Mouse (Mus musculus) heart, embryonic 16.5 days (tissue): ENCODE measurements around the gene Lamtor4. TPM values are rescaled to one million over a fixed set of nuclear protein-coding genes. Genes with fewer than 3 reads are reported as not detected.
A peak's percentile ranks its signal among the peaks of the same experiment; 100 is the strongest.
"Not testable (repeated sequence)": the region's sequence is repeated elsewhere in the genome, so short reads cannot be mapped to it uniquely, and the experiment has no call there.

ENCODE experiments used
- ATAC-seq: fragments of 200-750 bp; cut with Nextera tagmentation; replicated peaks from 2 replicates; pipeline ENCODE4 v1.8.0; 2017; ENCODE audit warnings: moderate number of reproducible peaks; ENCODE audit not compliant: insufficient read depth, low FRiP score; ENCODE audit errors: extremely low read depth
- H3K27ac ChIP-seq: fragments of 300-500 bp; sonication (generic); 2 replicates; pipeline ENCODE4 v1.5.1; 2014; ENCODE audit warnings: mild to moderate bottlenecking, low read length, control low read depth, moderate library complexity
- H3K27me3 ChIP-seq: fragments of 300-500 bp; sonication (generic); 2 replicates; pipeline ENCODE4 v1.6.1; 2014; ENCODE audit warnings: low read length, mixed read lengths; ENCODE audit not compliant: control insufficient read depth, insufficient read depth
- H3K36me3 ChIP-seq: fragments of 300-500 bp; sonication (generic); 2 replicates; pipeline ENCODE4 v1.6.1; 2014; ENCODE audit not compliant: control insufficient read depth, insufficient read depth
- H3K4me1 ChIP-seq: fragments of 300-500 bp; sonication (generic); 2 replicates; pipeline ENCODE4 v1.6.1; 2014; ENCODE audit warnings: low read length, mixed read lengths; ENCODE audit not compliant: control insufficient read depth, insufficient read depth
- H3K4me2 ChIP-seq: fragments of 300-500 bp; sonication (generic); 2 replicates; pipeline ENCODE4 v1.6.1; 2014; ENCODE audit warnings: low read depth, mild to moderate bottlenecking, control low read depth, low read length
- H3K4me3 ChIP-seq: fragments of 300-500 bp; sonication (generic); 2 replicates; pipeline ENCODE4 v1.5.1; 2014; ENCODE audit warnings: mild to moderate bottlenecking, control low read depth, low read length
- H3K9ac ChIP-seq: fragments of 300-500 bp; sonication (generic); 2 replicates; pipeline ENCODE4 v1.6.1; 2014; ENCODE audit warnings: low read length, control low read depth
- H3K9me3 ChIP-seq: fragments of 300-500 bp; sonication (generic); replicated peaks from 2 replicates; pipeline ENCODE4 v1.6.1; 2016; ENCODE audit warnings: low read length; ENCODE audit not compliant: control insufficient read depth
- WGBS: fragments of 180-500 bp; shearing (Covaris S2); extraction: QIAGEN DNeasy Blood & Tissue Kit; methylation state at CpG from one replicate; pipeline ENCODE4 v1.1.7; 2014; 5-methylcytosine and 5-hydroxymethylcytosine counted together
- polyA plus RNA-seq: library from polyadenylated mRNA; unstranded; fragments of >200 nt; fragmentation: Nextera tagmentation; extraction: Ambion mirVana; gene quantifications from 2 replicates; pipeline ENCODE4 v1.2.1, GENCODE M21; 2015

Lamtor4 gene
- polyA plus RNA-seq, result 71.9 and 79.3 TPM in 2 replicates

DNA sequence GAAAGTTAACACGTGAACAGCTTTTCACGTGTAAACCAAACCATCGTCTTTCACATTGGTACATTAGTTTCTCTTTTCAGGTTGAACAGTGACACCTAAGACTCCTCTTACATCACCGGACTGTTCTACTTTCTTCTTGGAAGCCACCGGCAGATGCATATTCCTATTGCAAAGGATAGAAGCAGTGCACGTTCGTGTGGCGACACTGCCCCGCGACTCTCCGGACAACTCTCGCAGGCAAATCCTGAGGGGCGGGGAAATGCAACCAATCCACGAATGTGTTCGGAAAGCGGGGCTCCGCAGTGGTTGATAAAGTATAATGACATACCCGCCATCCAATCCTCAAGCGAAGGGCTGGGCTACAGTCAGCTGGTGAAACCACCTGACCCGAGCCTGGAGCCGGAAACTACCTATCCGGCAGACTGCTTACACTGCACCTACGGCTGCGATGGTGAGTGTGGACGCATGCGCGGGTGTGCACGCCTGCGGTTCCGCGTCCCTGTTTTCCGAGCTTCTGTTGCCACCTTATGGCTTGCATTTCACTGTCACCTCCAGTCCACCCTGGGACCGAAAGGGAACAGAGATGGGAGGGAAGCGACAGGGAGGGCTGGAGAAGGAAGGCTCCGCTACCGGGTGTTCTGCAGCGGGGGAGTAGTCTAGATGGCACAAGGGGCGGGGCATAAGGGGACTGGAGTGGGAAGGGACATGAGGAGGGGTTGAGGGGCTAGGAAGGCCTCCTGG is at the start of gene Lamtor4:
Gene Lamtor4 (plus strand): TSS at position 130 of the 741 bp plus-strand sequence.
- Histone ChIP-seq H3K9me3 (no peaks in the 10 kb centered on the region; the same call in 1 of the 2 replicates), H3K27ac (peak within 1 kb of the TSS; percentile 93), H3K4me3 (peak within 1 kb of the TSS; percentile 91), H3K36me3 (peaks cover 10% of the 10 kb centered on the region; the same call in 1 of the 2 replicates), H3K27me3 (no peaks in the 10 kb centered on the region), H3K9ac (peak within 1 kb of the TSS; percentile 87), H3K4me2 (peak within 1 kb of the TSS; percentile 80), H3K4me1 (peaks cover 17% of the 10 kb centered on the region)
- peak; percentile 100 for ATAC-seq
- under 1% methylated on average over 38 of the region's 38 CpGs for WGBS

DNA sequence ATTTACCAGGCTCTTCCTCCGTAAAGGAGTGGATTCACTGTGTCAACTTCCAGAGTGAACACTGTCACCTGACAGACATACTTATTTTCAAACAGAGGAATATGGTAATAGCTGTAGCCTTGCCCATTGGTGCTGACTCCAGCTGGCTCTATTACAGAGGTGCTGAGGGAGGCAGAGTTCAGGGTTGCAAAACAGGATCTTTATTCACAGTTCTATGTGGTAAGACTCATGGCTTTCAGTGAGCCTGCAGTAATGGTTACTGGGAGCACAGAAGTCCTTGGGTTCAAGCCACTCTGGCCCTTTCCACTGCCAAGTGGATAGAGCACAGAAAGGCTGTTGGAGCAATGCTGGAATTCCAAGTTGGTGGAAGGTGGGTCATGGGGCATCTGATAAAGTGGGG is 48.0 kb upstream of the Lamtor4 start:
- no peak for ATAC-seq
- Histone ChIP-seq H3K9ac (no peak overlapping the region), H3K4me3 (no peak overlapping the region), H3K4me2 (no peak overlapping the region), H3K27me3 (no peaks in the 10 kb centered on the region), H3K4me1 (no peaks in the 10 kb centered on the region), H3K27ac (no peak overlapping the region), H3K36me3 (no peaks in the 10 kb centered on the region), H3K9me3 (peaks cover 10% of the 10 kb centered on the region; the same call in 1 of the 2 replicates)
- 74% methylated on average over 1 of the region's 1 CpGs for WGBS

DNA sequence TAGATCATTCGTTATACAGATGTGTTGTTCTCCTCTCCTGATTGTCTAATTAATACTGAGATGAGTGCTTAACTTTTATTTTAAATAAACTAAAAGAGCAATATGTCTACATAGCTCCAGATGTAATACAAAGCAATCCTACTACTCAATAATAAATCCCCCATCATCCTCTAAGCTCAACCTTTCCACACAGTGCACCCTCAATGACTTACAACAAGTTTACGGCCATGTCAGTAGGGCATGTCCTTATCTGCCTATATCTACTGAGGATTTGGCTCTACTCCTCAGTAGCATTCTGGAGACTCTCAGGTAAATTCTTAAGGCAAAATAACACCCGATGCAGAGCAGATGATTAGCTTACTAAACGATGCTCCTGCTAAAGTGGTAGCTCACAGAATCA is 47.4 kb upstream of the Lamtor4 start:
- no peak for ATAC-seq
- Histone ChIP-seq H3K9me3 (peaks cover 10% of the 10 kb centered on the region; the same call in 1 of the 2 replicates), H3K27ac (no peak overlapping the region), H3K4me1 (no peaks in the 10 kb centered on the region), H3K9ac (no peak overlapping the region), H3K36me3 (no peaks in the 10 kb centered on the region), H3K4me2 (no peak overlapping the region), H3K27me3 (no peaks in the 10 kb centered on the region), H3K4me3 (no peak overlapping the region)
- WGBS, result 71% methylated on average over 4 of the region's 4 CpGs

DNA sequence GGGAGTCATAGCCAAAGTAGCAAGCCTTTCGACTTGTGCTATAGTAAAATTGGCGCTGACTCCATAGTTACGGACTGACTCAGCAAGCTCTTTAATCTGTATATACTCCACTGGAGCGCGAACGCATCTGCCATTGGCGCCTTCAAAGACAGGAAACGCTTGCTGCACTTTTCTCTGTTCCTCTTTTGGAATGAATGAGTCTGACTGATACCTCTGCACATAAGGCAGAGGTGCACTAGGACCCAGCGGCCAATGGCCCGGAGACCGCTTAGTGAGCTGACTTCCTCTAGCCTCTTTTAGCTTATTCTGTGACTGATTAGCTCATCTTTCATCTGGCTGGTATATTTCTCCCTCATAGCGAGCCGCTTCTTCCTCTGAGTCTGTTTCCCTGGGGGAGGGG is 38.6 kb upstream of the Lamtor4 start:
- not testable (repeated sequence) for H3K4me2 ChIP-seq, H3K27me3 ChIP-seq, H3K36me3 ChIP-seq, H3K4me1 ChIP-seq, H3K9ac ChIP-seq, H3K27ac ChIP-seq, H3K4me3 ChIP-seq, ATAC-seq
- H3K9me3 ChIP-seq, result peaks cover 11% of the 10 kb centered on the region; the same call in 1 of the 2 replicates
- 95% methylated on average over 13 of the region's 13 CpGs for WGBS

DNA sequence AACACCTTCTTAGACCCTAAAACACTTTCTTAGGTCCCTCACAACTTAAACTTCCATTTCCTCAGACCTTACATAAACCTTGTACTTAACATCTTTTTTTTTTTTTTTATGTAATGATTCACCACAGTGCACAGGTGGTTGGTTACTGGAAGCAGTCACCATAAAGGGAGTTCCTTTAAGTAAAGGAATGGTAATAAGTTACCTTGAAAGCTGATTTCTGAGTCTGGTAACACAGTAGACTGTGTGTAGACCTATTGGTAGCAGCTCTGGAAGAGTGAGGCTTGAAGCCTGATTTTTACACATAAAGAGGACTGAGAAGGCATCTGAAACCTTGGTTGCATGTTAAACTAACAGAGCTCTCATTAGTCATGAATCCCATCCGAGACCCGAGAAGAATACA is 35.4 kb upstream of the Lamtor4 start:
- 59% methylated on average over 2 of the region's 2 CpGs for WGBS
- H3K4me1 ChIP-seq, result no peaks in the 10 kb centered on the region
- no peak overlapping the region for H3K27ac ChIP-seq
- no peaks in the 10 kb centered on the region for H3K27me3 ChIP-seq
- H3K36me3 ChIP-seq, result no peaks in the 10 kb centered on the region
- H3K4me3 ChIP-seq, result no peak overlapping the region
- no peak for ATAC-seq
- no peak overlapping the region for H3K9ac ChIP-seq
- H3K9me3 ChIP-seq, result peaks cover 5% of the 10 kb centered on the region; the same call in 1 of the 2 replicates
- H3K4me2 ChIP-seq, result no peak overlapping the region

DNA sequence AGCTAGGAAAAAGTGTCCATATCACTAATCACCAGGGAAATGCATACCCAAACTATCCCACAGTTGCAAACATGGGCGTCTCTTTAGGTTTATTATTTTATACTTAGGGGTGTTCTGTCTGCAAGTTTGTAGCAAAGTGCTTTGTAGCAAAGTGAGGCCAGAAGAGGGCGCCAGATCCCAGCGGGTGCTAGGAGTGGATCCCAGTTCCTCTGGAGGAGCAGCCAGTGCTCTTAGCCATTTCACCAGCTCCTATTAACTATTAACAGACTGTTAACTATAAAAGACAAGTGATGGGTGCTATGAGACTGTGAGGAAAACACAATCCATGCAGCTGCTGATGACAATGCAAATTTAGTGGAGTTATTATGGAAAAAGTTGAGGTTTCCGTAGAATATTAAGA is 33.2 kb upstream of the Lamtor4 start:
- WGBS, result 26% methylated on average over 4 of the region's 4 CpGs
- no peak overlapping the region for H3K9ac ChIP-seq
- H3K27me3 ChIP-seq, result no peaks in the 10 kb centered on the region
- H3K27ac ChIP-seq, result no peak overlapping the region
- H3K4me2 ChIP-seq, result no peak overlapping the region
- no peaks in the 10 kb centered on the region for H3K4me1 ChIP-seq
- H3K9me3 ChIP-seq, result no peaks in the 10 kb centered on the region
- no peaks in the 10 kb centered on the region for H3K36me3 ChIP-seq
- H3K4me3 ChIP-seq, result no peak overlapping the region
- no peak for ATAC-seq

DNA sequence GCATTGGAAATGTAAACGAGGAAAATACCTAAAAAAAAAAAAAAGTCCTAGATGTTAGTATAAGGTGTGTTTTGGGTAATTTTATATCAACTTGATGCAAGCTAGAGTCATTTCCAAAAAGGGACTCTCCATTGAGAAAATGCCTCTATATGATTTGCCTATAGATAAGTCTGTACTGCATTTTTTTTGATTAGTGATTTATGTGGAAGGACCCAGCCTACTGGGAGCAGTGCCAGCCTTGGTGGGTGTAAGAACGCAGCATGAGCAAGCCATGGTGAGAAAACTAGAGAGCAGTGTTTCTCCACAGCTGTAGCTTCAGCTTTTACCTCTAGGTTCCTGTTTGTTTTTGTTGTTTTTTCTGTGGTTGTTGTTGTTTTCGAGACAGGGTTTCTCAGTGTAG is 32.0 kb upstream of the Lamtor4 start:
- H3K27me3 ChIP-seq, result no peaks in the 10 kb centered on the region
- no peaks in the 10 kb centered on the region for H3K4me1 ChIP-seq
- WGBS, result 47% methylated on average over 3 of the region's 3 CpGs
- no peaks in the 10 kb centered on the region for H3K9me3 ChIP-seq
- no peak overlapping the region for H3K27ac ChIP-seq
- ATAC-seq, result no peak
- no peaks in the 10 kb centered on the region for H3K36me3 ChIP-seq
- no peak overlapping the region for H3K4me3 ChIP-seq
- no peak overlapping the region for H3K4me2 ChIP-seq
- no peak overlapping the region for H3K9ac ChIP-seq

DNA sequence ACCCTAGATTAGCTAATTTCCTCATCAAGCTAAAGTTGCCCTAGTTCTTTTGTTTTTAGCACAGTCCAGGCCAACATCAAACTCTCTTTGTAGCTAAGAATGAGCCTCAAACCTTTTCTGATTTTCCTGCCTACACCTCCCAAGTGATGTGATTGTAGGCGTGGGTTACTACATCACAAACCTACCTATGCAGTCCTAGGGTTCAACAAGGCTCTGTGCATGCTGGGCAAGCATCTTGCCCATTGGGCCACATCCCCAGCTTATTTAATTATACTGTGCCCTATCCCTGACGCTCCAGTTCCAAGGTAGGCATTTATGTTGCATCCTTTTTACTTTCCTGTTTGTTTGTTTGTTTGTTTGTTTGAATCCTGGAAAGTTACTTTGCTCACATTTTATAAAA is 29.6 kb upstream of the Lamtor4 start, which contains the start of gene Nxpe5:
Gene Nxpe5 (plus strand): TSS at position 199 of the 400 bp plus-strand sequence.
- no peak for ATAC-seq
- H3K4me3 ChIP-seq, result no peak within 1 kb of the TSS
- H3K4me1 ChIP-seq, result no peaks in the 10 kb centered on the region
- no peaks in the 10 kb centered on the region for H3K27me3 ChIP-seq
- whole genome bisulfite sequencing, result 58% methylated on average over 2 of the region's 2 CpGs
- no peaks in the 10 kb centered on the region for H3K36me3 ChIP-seq
- no peaks in the 10 kb centered on the region for H3K9me3 ChIP-seq
- no peak within 1 kb of the TSS for H3K9ac ChIP-seq
- no peak within 1 kb of the TSS for H3K4me2 ChIP-seq
- H3K27ac ChIP-seq, result no peak within 1 kb of the TSS

DNA sequence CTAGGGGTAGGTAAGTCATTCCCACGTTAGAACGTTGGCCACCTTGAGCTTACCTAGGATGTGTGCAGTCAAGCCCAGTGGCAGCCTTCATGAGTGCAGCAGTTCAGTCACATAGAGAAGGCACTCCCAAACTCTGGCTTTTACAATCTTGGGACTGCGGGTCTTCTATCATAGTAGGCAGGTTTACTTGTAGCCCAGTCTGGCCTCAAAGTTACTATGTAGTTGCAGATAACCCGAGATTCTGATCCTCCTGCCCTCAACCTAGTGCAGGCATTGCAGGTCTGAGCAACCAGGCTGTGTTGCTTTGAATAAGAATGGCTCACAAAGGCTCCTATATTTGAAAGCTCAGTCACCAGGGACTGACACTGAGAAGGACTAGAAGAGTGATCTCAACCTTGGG is 28.8 kb upstream of the Lamtor4 start:
- Histone ChIP-seq H3K4me2 (no peak overlapping the region), H3K27ac (no peak overlapping the region), H3K4me3 (no peak overlapping the region), H3K36me3 (no peaks in the 10 kb centered on the region), H3K9me3 (no peaks in the 10 kb centered on the region), H3K9ac (no peak overlapping the region), H3K4me1 (no peaks in the 10 kb centered on the region), H3K27me3 (no peaks in the 10 kb centered on the region)
- WGBS, result 75% methylated on average over 4 of the region's 4 CpGs
- no peak for ATAC-seq
